Comparison of ENCODE assay signal across 9 mouse cellular contexts in the genomic region with DNA sequence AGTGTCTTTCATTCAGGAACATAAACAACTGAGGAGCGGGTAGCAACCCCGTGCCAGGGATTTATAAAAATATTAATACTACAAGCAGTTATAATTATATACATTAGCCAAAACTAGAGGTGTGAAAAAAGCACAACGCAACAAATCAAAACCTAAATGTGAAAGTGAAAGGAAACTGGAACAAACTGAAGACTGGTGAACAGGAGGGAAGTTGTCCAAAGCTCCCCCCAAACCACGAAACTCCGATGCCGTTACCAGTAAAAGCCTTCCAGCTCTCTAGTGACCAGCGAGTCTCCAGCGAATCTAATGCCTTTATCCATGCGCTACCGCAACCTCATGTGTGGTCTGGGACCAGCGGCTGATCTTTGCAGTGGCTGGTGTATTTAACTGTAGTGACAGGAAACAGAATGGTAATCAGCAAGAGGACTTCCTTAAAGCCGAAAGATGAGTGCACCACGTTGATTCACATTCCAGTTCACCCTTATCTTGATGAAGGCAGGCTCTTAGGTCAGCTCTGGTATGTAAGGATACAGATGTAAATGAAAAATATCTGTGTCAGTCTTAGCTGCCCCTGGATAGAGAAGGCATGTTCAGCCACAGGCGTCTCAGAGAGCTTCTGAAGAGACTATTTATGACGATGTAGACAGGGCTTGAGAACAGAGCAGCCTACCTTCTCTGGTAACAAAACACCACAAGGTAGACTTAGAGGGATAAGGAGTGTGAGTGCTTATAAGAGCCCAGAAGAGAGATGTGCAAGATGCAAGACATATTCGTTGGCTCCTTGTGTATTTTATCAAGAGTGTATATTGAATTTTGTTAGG.
A peak's percentile ranks its signal among the peaks of the same experiment; 100 is the strongest.
DNase-seq lines count a peak whose midpoint lies in the region; ATAC-seq and TF ChIP-seq lines count a peak whose summit lies in the region.
"Had no signal": no experiment of that assay in that cellular context is flagged by ENCODE, and none has a peak within 500 bp of the region (broad histone marks: within the 10 kb centered on the region; RNA-seq: fewer than 3 reads in every experiment).

No protein-coding gene starts in this region.

- H3K4me3 ChIP-seq in limb, embryonic 15.5 days, result peak overlapping the region; percentile 20; the same call in 1 of the 2 replicates
- peak overlapping the region; percentile 23 for H3K4me3 ChIP-seq in myocyte
- no peak overlapping the region for H3K4me3 ChIP-seq in left cerebral cortex, adult 2 months
- H3K4me3 ChIP-seq: neural tube, embryonic 15.5 days had no signal

- H3K36me3 ChIP-seq in limb, embryonic 15.5 days, result no peaks in the 10 kb centered on the region
- no peaks in the 10 kb centered on the region for H3K36me3 ChIP-seq in myocyte (ENCODE audit: control insufficient read depth, insufficient read depth)
- H3K36me3 ChIP-seq: neural tube, embryonic 15.5 days had no signal

- no peaks in the 10 kb centered on the region for H3K79me2 ChIP-seq in myocyte (ENCODE audit: control insufficient read depth, insufficient read depth)

- no peak for TF ChIP-seq POLR2A in myocyte (IDR thresholded peaks at IDR 0.05; ENCODE audit: insufficient read length, low read depth)

- no peak overlapping the region for H3K9ac ChIP-seq in limb, embryonic 15.5 days
- H3K9ac ChIP-seq: neural tube, embryonic 15.5 days had no signal

- H3K9me3 ChIP-seq in limb, embryonic 15.5 days, result no peaks in the 10 kb centered on the region
- H3K9me3 ChIP-seq: neural tube, embryonic 15.5 days had no signal

- no peak for TF ChIP-seq CTCF in left cerebral cortex, adult 2 months (IDR thresholded peaks at IDR 0.05)

- H3K27me3 ChIP-seq in limb, embryonic 15.5 days, result no peaks in the 10 kb centered on the region
- no peaks in the 10 kb centered on the region for H3K27me3 ChIP-seq in myocyte (ENCODE audit: control insufficient read depth, insufficient read depth, insufficient read length)
- H3K27me3 ChIP-seq: neural tube, embryonic 15.5 days had no signal

- H3K4me2 ChIP-seq in limb, embryonic 15.5 days, result no peak overlapping the region
- peak overlapping the region; percentile 84 for H3K4me2 ChIP-seq in myocyte (ENCODE audit: low read depth)
- H3K4me2 ChIP-seq: neural tube, embryonic 15.5 days had no signal

- DNase-seq in A20 (ENCODE audit: low read depth, low spot score), result peak; percentile 83
- no peak for DNase-seq in neural tube, embryonic 10.5 days (ENCODE audit: extremely low spot score, low spot score)
- no peak for DNase-seq in cerebellum, postnatal 4 days (ENCODE audit: low spot score in 2 of 2)
- no peak for DNase-seq in left cerebral cortex, adult 2 months (ENCODE audit: extremely low spot score in 1 of 2, low spot score in 2 of 2)
- DNase-seq in gastrocnemius, postnatal 14 days, result no peak

- H3K4me1 ChIP-seq in limb, embryonic 15.5 days, result no peaks in the 10 kb centered on the region
- H3K4me1 ChIP-seq: neural tube, embryonic 15.5 days had no signal

- no peak overlapping the region for H3ac ChIP-seq in myocyte (ENCODE audit: control insufficient read depth, insufficient read length)

- WGBS in limb, embryonic 15.5 days, result 60% methylated on average over 16 of the region's 16 CpGs

- H3K27ac ChIP-seq in limb, embryonic 15.5 days, result no peak overlapping the region
- H3K27ac ChIP-seq in left cerebral cortex, adult 2 months, result no peak overlapping the region
- H3K27ac ChIP-seq: neural tube, embryonic 15.5 days had no signal

- ATAC-seq in activated CD4-positive, CD25-positive, alpha-beta regulatory T cell, adult 4 months, result peak; percentile 74
- no peak for ATAC-seq in limb, embryonic 15.5 days (ENCODE audit: insufficient number of reproducible peaks, low FRiP score, low TSS enrichment, low read depth)

- intact Hi-C loops in left cerebral cortex, adult 2 months (cut with DNase I), result no loop called here
- intact Hi-C loops in gastrocnemius, postnatal 14 days (cut with DNase I; ENCODE audit: low total_unique reads), result no loop called here

TF ChIP-seq in myocyte, 11 proteins besides CTCF, POLR2A, EP300 and RAD21:
- TF ChIP-seq MYOD1 (IDR thresholded peaks at IDR 0.05; ENCODE audit: control insufficient read depth in 1 of 3, insufficient read length in 2 of 3, low read depth in 2 of 3) (no peak), E2F4 (IDR thresholded peaks at IDR 0.05; ENCODE audit: insufficient read depth) (no peak), TCF12 (IDR thresholded peaks at IDR 0.05; ENCODE audit: insufficient read depth, poor library complexity, severe bottlenecking) (no peak), MYOG (IDR thresholded peaks at IDR 0.05; ENCODE audit: control insufficient read depth in 1 of 3, insufficient read depth in 1 of 3, insufficient read length in 2 of 3, low read depth in 2 of 3) (no peak), CEBPB (IDR thresholded peaks at IDR 0.05; ENCODE audit: insufficient read depth, poor library complexity, severe bottlenecking) (no peak), USF1 (IDR thresholded peaks at IDR 0.05; ENCODE audit: low read depth) (no peak), POLR2AphosphoS2 (IDR thresholded peaks at IDR 0.05; ENCODE audit: insufficient read length, low read depth) (no peak), REST (IDR thresholded peaks at IDR 0.05; ENCODE audit: insufficient read depth, insufficient read length) (no peak), TCF3 (IDR thresholded peaks at IDR 0.05; ENCODE audit: insufficient read length, low read depth) (no peak), SRF (IDR thresholded peaks at IDR 0.05; ENCODE audit: control insufficient read depth, insufficient read length, low read depth) (no peak), MAX (IDR thresholded peaks at IDR 0.05; ENCODE audit: low read depth) (no peak)
